18 mouse cellular contexts compared by ENCODE assay signal in the genomic region with DNA sequence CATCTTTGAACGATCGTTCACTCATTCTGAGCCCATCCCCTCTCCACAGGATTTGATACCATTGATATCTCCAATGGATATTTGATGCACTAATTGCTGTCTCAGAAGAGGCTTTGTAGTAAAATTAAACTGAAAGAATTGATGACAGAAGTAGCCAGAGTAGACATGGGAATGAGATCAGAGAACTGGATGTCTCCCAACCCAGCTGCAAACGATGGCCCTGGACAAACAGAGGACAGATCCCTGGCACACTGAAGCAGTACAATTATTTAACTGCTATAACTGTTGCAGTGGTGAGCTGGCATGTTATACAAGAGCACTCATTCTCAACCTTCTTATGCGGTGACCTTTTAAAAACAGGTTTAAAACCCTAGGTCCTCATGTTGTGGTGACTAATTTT.
A peak's percentile ranks its signal among the peaks of the same experiment; 100 is the strongest.
DNase-seq lines count a peak whose midpoint lies in the region; TF ChIP-seq lines count a peak whose summit lies in the region.
"Had no signal": no experiment of that assay in that cellular context is flagged by ENCODE, and none has a peak within 500 bp of the region (broad histone marks: within the 10 kb centered on the region; RNA-seq: fewer than 3 reads in every experiment).

No protein-coding gene starts in this region.

- intact Hi-C loops in gastrocnemius, adult 2 months (cut with DNase I) = no loop called here
- intact Hi-C loops in gastrocnemius, postnatal 36 days (cut with DNase I) = no loop called here

- DNase-seq in cerebellum, adult 11-12 months = peak; percentile 9
- no peak for DNase-seq in cerebellum, postnatal 25 days
- DNase-seq in gastrocnemius, adult 2 months = peak; percentile 23
- no peak for DNase-seq in gastrocnemius, postnatal 36 days
- DNase-seq in layer of hippocampus, adult 9-10 months (ENCODE audit: low spot score) = peak; percentile 22
- DNase-seq in layer of hippocampus, postnatal 10 days (ENCODE audit: low spot score in 2 of 2) = no peak
- peak; percentile 83 for DNase-seq in brain, adult 2 months (ENCODE audit: low read depth, low spot score)
- no peak for DNase-seq in adipocyte (ENCODE audit: low spot score)
- DNase-seq: adrenal gland, postnatal 25 days; cerebellum, postnatal 14 days; embryo, embryonic 11 days; heart, postnatal 4 days; kidney, postnatal 4 days had no signal

- no peak overlapping the region for H3K4me3 ChIP-seq in gastrocnemius, adult 2 months
- H3K4me3 ChIP-seq: kidney, embryonic 15.5 days; limb, embryonic 15.5 days; liver, embryonic 15.5 days; midbrain, embryonic 13.5 days; neural tube, embryonic 12.5 days had no signal

- TF ChIP-seq CTCF in gastrocnemius, adult 2 months (IDR thresholded peaks at IDR 0.05) = no peak

- no peak overlapping the region for H3K27ac ChIP-seq in gastrocnemius, adult 2 months
- H3K27ac ChIP-seq: kidney, embryonic 15.5 days; limb, embryonic 15.5 days; liver, embryonic 15.5 days; midbrain, embryonic 13.5 days; neural tube, embryonic 12.5 days had no signal

Comparison
In these comparisons a context has a peak if more than half of its experiments do, and no peak if none do; other contexts are left out.
1. DNase-seq: peak in cerebellum, adult 11-12 months (single experiment), gastrocnemius, adult 2 months (single experiment), layer of hippocampus, adult 9-10 months (single experiment) and brain, adult 2 months (single experiment); none in cerebellum, postnatal 25 days (0 of 2), gastrocnemius, postnatal 36 days (0 of 2), layer of hippocampus, postnatal 10 days (0 of 2) and adipocyte (single experiment).